Mouse (Mus musculus): ENCODE data around the gene Myh7b.

DNA sequence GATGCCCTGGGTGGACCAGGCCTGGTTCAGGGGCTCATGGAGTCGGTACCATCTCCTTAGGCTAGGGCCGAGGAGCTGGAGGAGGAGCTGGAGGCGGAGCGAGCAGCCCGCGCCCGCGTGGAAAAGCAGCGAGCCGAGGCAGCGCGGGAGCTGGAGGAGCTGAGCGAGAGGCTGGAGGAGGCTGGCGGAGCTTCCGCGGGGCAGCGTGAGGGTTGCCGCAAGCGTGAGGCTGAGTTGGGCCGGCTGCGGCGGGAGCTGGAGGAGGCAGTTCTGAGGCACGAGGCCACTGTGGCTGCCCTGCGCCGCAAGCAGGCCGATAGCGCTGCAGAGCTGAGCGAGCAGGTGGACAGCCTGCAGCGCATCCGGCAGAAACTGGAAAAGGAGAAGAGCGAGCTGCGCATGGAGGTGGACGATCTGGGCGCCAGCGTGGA lies 18.2 kb downstream of the Myh7b start:
- TF ChIP-seq CTCF (IDR thresholded peaks at IDR 0.05; ENCODE audit: low read depth, low read length) (no peak), POLR2A (IDR thresholded peaks at IDR 0.05; ENCODE audit: extremely low read depth, insufficient read depth, low read length) (no peak)

Data from liver, adult 2 months (tissue).